Mouse (Mus musculus) brown adipose tissue, adult 24 weeks (tissue): ENCODE results near the gene Dpy19l3. TPM values are rescaled to one million over a fixed set of nuclear protein-coding genes. Genes with fewer than 3 reads are reported as not detected.
A peak's percentile ranks its signal among the peaks of the same experiment; 100 is the strongest.

ENCODE experiments used
- H3K27ac ChIP-seq: fragments of 200-500 bp; replicated peaks from 2 replicates; pipeline ENCODE4 v1.5.1; 2012; ENCODE audit warnings: low read depth, mild to moderate bottlenecking, low read length
- H3K4me1 ChIP-seq: fragments of 200-500 bp; 2 replicates; pipeline ENCODE4 v1.6.1; 2012; ENCODE audit warnings: low read length, mixed read lengths; ENCODE audit not compliant: control insufficient read depth, insufficient read depth, insufficient read length
- H3K4me3 ChIP-seq: fragments of 200-500 bp; 2 replicates; pipeline ENCODE4 v1.5.1; 2012; ENCODE audit warnings: low read depth, mild to moderate bottlenecking, low read length, moderate library complexity; ENCODE audit not compliant: insufficient read depth
- polyA plus RNA-seq: library from polyadenylated mRNA; stranded (reverse); fragments of >200 nt; gene quantifications from 2 replicates; pipeline ENCODE4 v1.2.4, GENCODE M21; 2012; ENCODE audit not compliant: missing spikeins, insufficient read depth, insufficient read length

The Dpy19l3 gene
- polyA plus RNA-seq, 1 experiment = 1.5 TPM

- Histone ChIP-seq H3K4me1 (peaks cover 4% of the 10 kb centered on the region; the same call in 1 of the 2 replicates), H3K27ac (no peak within 1 kb of the TSS), H3K4me3 (peak within 1 kb of the TSS; percentile 97)
These were observed 107.1 kb downstream of the Dpy19l3 start, which contains the start of gene Pdcd5 for GRCm38 (mm10) chr7:35647101-35647698. Pdcd5 (minus strand) TSS chr7:35647521.

GRCm38 (mm10) chr7:35646317-35647081 lies 107.8 kb downstream of the Dpy19l3 start:
- Histone ChIP-seq H3K4me3 (peak overlapping the region; percentile 97), H3K27ac (no peak overlapping the region), H3K4me1 (peaks cover 4% of the 10 kb centered on the region; the same call in 1 of the 2 replicates)

- Histone ChIP-seq H3K4me3 (no peak overlapping the region), H3K4me1 (no peaks in the 10 kb centered on the region)
These were observed 114.2 kb downstream of the Dpy19l3 start for GRCm38 (mm10) chr7:35640072-35640471.

GRCm38 (mm10) chr7:35636874-35637273 lies 117.4 kb downstream of the Dpy19l3 start:
- Histone ChIP-seq H3K27ac (no peak overlapping the region), H3K4me1 (no peaks in the 10 kb centered on the region), H3K4me3 (no peak overlapping the region)

More at GRCm38 (mm10) chr7:35640072-35640471, 114.2 kb downstream of the Dpy19l3 start:
- no peak overlapping the region for H3K27ac ChIP-seq

GRCm38 (mm10) chr7:35636229-35636628 lies 118.0 kb downstream of the Dpy19l3 start:
- no peak overlapping the region for H3K4me3 ChIP-seq
- H3K27ac ChIP-seq = no peak overlapping the region
- no peaks in the 10 kb centered on the region for H3K4me1 ChIP-seq

Other genes starting within 250 kb of the Dpy19l3 start
- not detected in 2 replicates for gene Tdrd12, start 216.7 kb downstream of the Dpy19l3 start, polyA plus RNA-seq
- 105 and 112 TPM in 2 replicates for gene Nudt19, start 198.2 kb downstream of the Dpy19l3 start, polyA plus RNA-seq
- 0.16 TPM in 1 of 2 replicates, not detected in the other for gene Rgs9bp, start 168.9 kb downstream of the Dpy19l3 start, polyA plus RNA-seq
- gene Ankrd27, start 168.2 kb downstream of the Dpy19l3 start, polyA plus RNA-seq = 14.2 and 24.0 TPM in 2 replicates
- gene Pdcd5, start 106.9 kb downstream of the Dpy19l3 start, polyA plus RNA-seq = 142 and 150 TPM in 2 replicates
- gene Zfp507, start 48.5 kb upstream of the Dpy19l3 start, polyA plus RNA-seq = 3.8 TPM in 2 replicates